Mouse (Mus musculus) stomach, postnatal 0 days (tissue): ENCODE results near the gene Papss1. TPM values are rescaled to one million over a fixed set of nuclear protein-coding genes. Genes with fewer than 3 reads are reported as not detected.

ENCODE experiments used
- ATAC-seq: fragments of 200-750 bp; cut with Nextera tagmentation; 2 replicates; pipeline ENCODE4 v1.8.0; 2017; ENCODE audit not compliant: low FRiP score, low TSS enrichment
- DNase-seq: peaks from one replicate; pipeline ENCODE4 v3.0.0-alpha.2; 2016; ENCODE audit warnings: low spot score
- H3K27ac ChIP-seq: fragments of 300-500 bp; sonication (generic); replicated peaks from 2 replicates; pipeline ENCODE4 v1.5.1; 2014; ENCODE audit warnings: mild to moderate bottlenecking, control low read depth
- H3K27me3 ChIP-seq: fragments of 300-500 bp; sonication (generic); 2 replicates; pipeline ENCODE4 v1.6.1; 2014; ENCODE audit warnings: low read length; ENCODE audit not compliant: control insufficient read depth, insufficient read depth
- H3K36me3 ChIP-seq: fragments of 300-500 bp; sonication (generic); 2 replicates; pipeline ENCODE4 v1.6.1; 2014; ENCODE audit warnings: low read length, mixed read lengths; ENCODE audit not compliant: control insufficient read depth, insufficient read depth
- H3K4me1 ChIP-seq: fragments of 300-500 bp; sonication (generic); replicated peaks from 2 replicates; pipeline ENCODE4 v1.6.1; 2014; ENCODE audit warnings: antibody characterized with exemption; ENCODE audit not compliant: control insufficient read depth, insufficient read depth
- H3K4me2 ChIP-seq: fragments of 300-500 bp; sonication (generic); replicated peaks from 2 replicates; pipeline ENCODE4 v1.6.1; 2014; ENCODE audit warnings: low read depth, mild to moderate bottlenecking, control low read depth, moderate library complexity
- H3K4me3 ChIP-seq: fragments of 300-500 bp; sonication (generic); 2 replicates; pipeline ENCODE4 v1.5.1; 2014; ENCODE audit warnings: low read depth, low read length, control low read depth
- H3K9ac ChIP-seq: fragments of 300-500 bp; sonication (generic); 2 replicates; pipeline ENCODE4 v1.6.1; 2014; ENCODE audit warnings: mild to moderate bottlenecking, low read length, control low read depth, mixed read lengths
- H3K9me3 ChIP-seq: fragments of 300-500 bp; sonication (generic); 2 replicates; pipeline ENCODE4 v1.6.1; 2016; ENCODE audit warnings: low read length; ENCODE audit not compliant: control insufficient read depth
- CTCF ChIP-seq: IDR thresholded peaks from 2 replicates; pipeline ENCODE4 v1.5.1; 2016; ENCODE audit warnings: antibody characterized with exemption, low read depth, mild to moderate bottlenecking, moderate library complexity
- EP300 ChIP-seq: optimal IDR thresholded peaks from 2 replicates; pipeline ENCODE3; 2016; ENCODE audit warnings: antibody characterized with exemption
- WGBS: fragments of 180-500 bp; shearing (Covaris S2); extraction: QIAGEN DNeasy Blood & Tissue Kit; methylation state at CpG from one replicate; pipeline ENCODE4 v1.1.7; 2014; 5-methylcytosine and 5-hydroxymethylcytosine counted together
- polyA plus RNA-seq: library from polyadenylated mRNA; unstranded; fragments of >200 nt; fragmentation: Nextera tagmentation; extraction: Ambion mirVana; gene quantifications from 2 replicates; pipeline ENCODE4 v1.2.1, GENCODE M21; 2015

The Papss1 gene
- polyA plus RNA-seq, 1 experiment from 2014 or later = 56.6 TPM

GRCm38 (mm10) chr3:131593143-131593798, 28.7 kb downstream of the Papss1 start:
- Histone ChIP-seq H3K4me2 (no peak overlapping the region), H3K9me3 (no peaks in the 10 kb centered on the region), H3K36me3 (peaks cover 10% of the 10 kb centered on the region), H3K27me3 (no peaks in the 10 kb centered on the region), H3K9ac (no peak overlapping the region), H3K4me3 (no peak overlapping the region), H3K27ac (no peak overlapping the region), H3K4me1 (no peaks in the 10 kb centered on the region)
- DNase-seq (no peak), ATAC-seq (no peak)
- 76% methylated on average over 15 of the region's 15 CpGs for WGBS
- TF ChIP-seq EP300 (no peak), CTCF (peak; percentile 69)

GRCm38 (mm10) chr3:131594361-131594760, 29.8 kb downstream of the Papss1 start:
- H3K27me3 ChIP-seq = no peaks in the 10 kb centered on the region
- WGBS = 92% methylated on average over 11 of the region's 11 CpGs
- no peak for ATAC-seq
- peaks cover 10% of the 10 kb centered on the region for H3K36me3 ChIP-seq
- no peak overlapping the region for H3K4me2 ChIP-seq
- no peak overlapping the region for H3K27ac ChIP-seq
- H3K4me1 ChIP-seq = no peaks in the 10 kb centered on the region
- DNase-seq = no peak
- no peak overlapping the region for H3K4me3 ChIP-seq
- TF ChIP-seq CTCF (no peak), EP300 (no peak)
- no peak overlapping the region for H3K9ac ChIP-seq
- no peaks in the 10 kb centered on the region for H3K9me3 ChIP-seq

- no peaks in the 10 kb centered on the region for H3K4me1 ChIP-seq
- no peak overlapping the region for H3K27ac ChIP-seq
- no peak overlapping the region for H3K4me2 ChIP-seq
- no peak overlapping the region for H3K4me3 ChIP-seq
- H3K36me3 ChIP-seq = peaks cover 6% of the 10 kb centered on the region; the same call in 1 of the 2 replicates
- WGBS = 75% methylated on average over 14 of the region's 14 CpGs
- H3K9me3 ChIP-seq = no peaks in the 10 kb centered on the region
- ATAC-seq (no peak), DNase-seq (no peak)
- H3K27me3 ChIP-seq = no peaks in the 10 kb centered on the region
- no peak for TF ChIP-seq CTCF
- TF ChIP-seq EP300 = no peak
- H3K9ac ChIP-seq = no peak overlapping the region
Measured at GRCm38 (mm10) chr3:131595546-131596245, 31.1 kb downstream of the Papss1 start.

- no peak overlapping the region for H3K27ac ChIP-seq
- TF ChIP-seq CTCF (no peak), EP300 (no peak)
- no peaks in the 10 kb centered on the region for H3K4me1 ChIP-seq
- no peak overlapping the region for H3K4me2 ChIP-seq
- no peak for ATAC-seq
- H3K36me3 ChIP-seq = peaks cover under 1% of the 10 kb centered on the region; the same call in 1 of the 2 replicates
- no peak overlapping the region for H3K4me3 ChIP-seq
- no peaks in the 10 kb centered on the region for H3K9me3 ChIP-seq
- no peak for DNase-seq
- 91% methylated on average over 10 of the region's 11 CpGs for whole genome bisulfite sequencing
- H3K9ac ChIP-seq = no peak overlapping the region
- no peaks in the 10 kb centered on the region for H3K27me3 ChIP-seq
Measured at GRCm38 (mm10) chr3:131600726-131601125, 36.2 kb downstream of the Papss1 start.

GRCm38 (mm10) chr3:131601366-131601765, 36.8 kb downstream of the Papss1 start:
- Histone ChIP-seq H3K36me3 (peaks cover 3% of the 10 kb centered on the region; the same call in 1 of the 2 replicates), H3K4me3 (no peak overlapping the region), H3K27ac (no peak overlapping the region), H3K9ac (no peak overlapping the region), H3K9me3 (no peaks in the 10 kb centered on the region), H3K27me3 (no peaks in the 10 kb centered on the region), H3K4me1 (no peaks in the 10 kb centered on the region), H3K4me2 (no peak overlapping the region)
- 84% methylated on average over 1 of the region's 1 CpGs for WGBS
- TF ChIP-seq CTCF = no peak
- DNase-seq (no peak), ATAC-seq (no peak)

- Histone ChIP-seq H3K4me3 (no peak overlapping the region), H3K4me2 (no peak overlapping the region), H3K4me1 (no peaks in the 10 kb centered on the region), H3K27me3 (no peaks in the 10 kb centered on the region), H3K9me3 (no peaks in the 10 kb centered on the region), H3K27ac (no peak overlapping the region), H3K9ac (no peak overlapping the region), H3K36me3 (peaks cover 5% of the 10 kb centered on the region; the same call in 1 of the 2 replicates)
- peak; percentile 45; the same call in 1 of the 2 replicates for ATAC-seq
- TF ChIP-seq EP300 = no peak
- no peak for TF ChIP-seq CTCF
- 71% methylated on average over 4 of the region's 4 CpGs for WGBS
- no peak for DNase-seq
Measured at GRCm38 (mm10) chr3:131602995-131603414, 38.4 kb downstream of the Papss1 start.
